Mouse (Mus musculus): Measurements from ENCODE around the gene Ifnab. TPM values are rescaled to one million over a fixed set of nuclear protein-coding genes. Genes with fewer than 3 reads are reported as not detected.

Gene Ifnab
- polyA plus RNA-seq (2016; fragmentation: Nextera tagmentation; extraction: Ambion mirVana) = not detected in 2 replicates

- H3K36me3 ChIP-seq (replicated peaks) = no peaks in the 10 kb centered on the region
- no peaks in the 10 kb centered on the region for H3K27me3 ChIP-seq (ENCODE audit: poor library complexity, severe bottlenecking)
- no peaks in the 10 kb centered on the region for H3K4me1 ChIP-seq
- WGBS = 69% methylated on average over 2 of the region's 2 CpGs
- no peak for DNase-seq (ENCODE audit: extremely low spot score, low spot score)
- H3K27ac ChIP-seq = no peak within 1 kb of the TSS
- H3K9me3 ChIP-seq = no peaks in the 10 kb centered on the region
- H3K4me3 ChIP-seq = no peak within 1 kb of the TSS
Observed at GRCm38 (mm10) chr4:88691259-88691658, at the start of gene Ifnab. Ifnab (minus strand) TSS chr4:88691359.

GRCm38 (mm10) chr4:88739036-88739435 lies 47.9 kb upstream of the Ifnab start:
- Histone ChIP-seq H3K27ac (no peak overlapping the region), H3K4me1 (no peaks in the 10 kb centered on the region), H3K9me3 (no peaks in the 10 kb centered on the region), H3K4me3 (no peak overlapping the region), H3K27me3 (ENCODE audit: poor library complexity, severe bottlenecking) (no peaks in the 10 kb centered on the region), H3K36me3 (replicated peaks) (no peaks in the 10 kb centered on the region)
- WGBS = 91% methylated on average over 6 of the region's 6 CpGs
- DNase-seq (ENCODE audit: extremely low spot score, low spot score) = no peak

- H3K36me3 ChIP-seq (replicated peaks) = no peaks in the 10 kb centered on the region
- 4% methylated on average over 2 of the region's 2 CpGs for whole genome bisulfite sequencing
Observed at GRCm38 (mm10) chr4:88738480-88738879, 47.3 kb upstream of the Ifnab start.

GRCm38 (mm10) chr4:88727324-88727723 lies 36.2 kb upstream of the Ifnab start:
- no peak for DNase-seq (ENCODE audit: extremely low spot score, low spot score)
- Histone ChIP-seq H3K9me3 (no peaks in the 10 kb centered on the region), H3K4me1 (no peaks in the 10 kb centered on the region), H3K4me3 (no peak overlapping the region), H3K36me3 (replicated peaks) (no peaks in the 10 kb centered on the region), H3K27ac (no peak overlapping the region), H3K27me3 (ENCODE audit: poor library complexity, severe bottlenecking) (no peaks in the 10 kb centered on the region)
- WGBS = 15% methylated on average over 1 of the region's 1 CpGs

More at GRCm38 (mm10) chr4:88738480-88738879, 47.3 kb upstream of the Ifnab start:
- Histone ChIP-seq H3K4me1 (no peaks in the 10 kb centered on the region), H3K27me3 (ENCODE audit: poor library complexity, severe bottlenecking) (no peaks in the 10 kb centered on the region), H3K27ac (no peak overlapping the region), H3K9me3 (no peaks in the 10 kb centered on the region), H3K4me3 (no peak overlapping the region)
- DNase-seq (ENCODE audit: extremely low spot score, low spot score) = peak; percentile 82

- 90% methylated on average over 6 of the region's 6 CpGs for WGBS
- no peak for DNase-seq (ENCODE audit: extremely low spot score, low spot score)
- H3K27ac ChIP-seq = no peak overlapping the region
- H3K27me3 ChIP-seq (ENCODE audit: poor library complexity, severe bottlenecking) = no peaks in the 10 kb centered on the region
- H3K36me3 ChIP-seq (replicated peaks) = no peaks in the 10 kb centered on the region
- H3K9me3 ChIP-seq = no peaks in the 10 kb centered on the region
- H3K4me3 ChIP-seq = no peak overlapping the region
- peaks cover under 1% of the 10 kb centered on the region; the same call in 1 of the 2 replicates for H3K4me1 ChIP-seq
Observed at GRCm38 (mm10) chr4:88726727-88727126, 35.6 kb upstream of the Ifnab start.

GRCm38 (mm10) chr4:88723497-88724090 lies 32.4 kb upstream of the Ifnab start:
- Histone ChIP-seq H3K27ac (no peak overlapping the region), H3K4me3 (no peak overlapping the region), H3K36me3 (replicated peaks) (peaks cover 27% of the 10 kb centered on the region), H3K27me3 (ENCODE audit: poor library complexity, severe bottlenecking) (no peaks in the 10 kb centered on the region), H3K9me3 (no peaks in the 10 kb centered on the region; the same call in 1 of the 2 replicates), H3K4me1 (peaks cover 30% of the 10 kb centered on the region)
- DNase-seq (ENCODE audit: extremely low spot score, low spot score) = no peak
- WGBS = 66% methylated on average over 8 of the region's 8 CpGs

GRCm38 (mm10) chr4:88721791-88722721 lies 30.9 kb upstream of the Ifnab start, which contains the start of the genes Gm26566 and Klhl9:
Gm26566 (plus strand) TSS chr4:88721805.
Klhl9 (minus strand) TSS chr4:88722465.
- H3K4me3 ChIP-seq = peak within 1 kb of the TSS; percentile 95
- no peaks in the 10 kb centered on the region; the same call in 1 of the 2 replicates for H3K9me3 ChIP-seq
- WGBS = under 1% methylated on average over 82 of the region's 82 CpGs

GRCm38 (mm10) chr4:88718715-88719114 lies 27.6 kb upstream of the Ifnab start:
- H3K4me1 ChIP-seq = peaks cover 40% of the 10 kb centered on the region
- no peaks in the 10 kb centered on the region for H3K27me3 ChIP-seq (ENCODE audit: poor library complexity, severe bottlenecking)
- peaks cover 10% of the 10 kb centered on the region for H3K9me3 ChIP-seq
- H3K27ac ChIP-seq = no peak overlapping the region
- H3K36me3 ChIP-seq (replicated peaks) = peaks cover 75% of the 10 kb centered on the region
- 82% methylated on average over 1 of the region's 1 CpGs for WGBS
- DNase-seq (ENCODE audit: extremely low spot score, low spot score) = no peak
- H3K4me3 ChIP-seq = peak overlapping the region; percentile 95

More at GRCm38 (mm10) chr4:88721791-88722721, 30.9 kb upstream of the Ifnab start, which contains the start of the genes Gm26566 and Klhl9:
- peaks cover 42% of the 10 kb centered on the region for H3K36me3 ChIP-seq (replicated peaks)
- H3K27ac ChIP-seq = peak within 1 kb of the TSS; percentile 99
- H3K27me3 ChIP-seq (ENCODE audit: poor library complexity, severe bottlenecking) = no peaks in the 10 kb centered on the region
- DNase-seq (ENCODE audit: extremely low spot score, low spot score) = peak; percentile 97
- H3K4me1 ChIP-seq = peaks cover 40% of the 10 kb centered on the region

- peaks cover 74% of the 10 kb centered on the region for H3K36me3 ChIP-seq (replicated peaks)
- H3K4me3 ChIP-seq = no peak overlapping the region
- H3K9me3 ChIP-seq = peaks cover 10% of the 10 kb centered on the region
- no peaks in the 10 kb centered on the region for H3K27me3 ChIP-seq (ENCODE audit: poor library complexity, severe bottlenecking)
- H3K4me1 ChIP-seq = peaks cover 23% of the 10 kb centered on the region
- DNase-seq (ENCODE audit: extremely low spot score, low spot score) = no peak
- H3K27ac ChIP-seq = no peak overlapping the region
Observed at GRCm38 (mm10) chr4:88715059-88715458, 23.9 kb upstream of the Ifnab start.

- no peak for DNase-seq (ENCODE audit: extremely low spot score, low spot score)
- WGBS = 100% methylated on average over 1 of the region's 1 CpGs
- H3K36me3 ChIP-seq (replicated peaks) = peaks cover 70% of the 10 kb centered on the region
Observed at GRCm38 (mm10) chr4:88714281-88714680, 23.1 kb upstream of the Ifnab start.

GRCm38 (mm10) chr4:88707128-88707826 lies 16.1 kb upstream of the Ifnab start:
- Histone ChIP-seq H3K4me3 (no peak overlapping the region), H3K9me3 (no peaks in the 10 kb centered on the region; the same call in 1 of the 2 replicates), H3K27me3 (ENCODE audit: poor library complexity, severe bottlenecking) (no peaks in the 10 kb centered on the region), H3K4me1 (no peaks in the 10 kb centered on the region), H3K36me3 (replicated peaks) (0 out of 2 replicates have a peak, but pooled peaks cover 4% of the 10 kb centered on the region), H3K27ac (no peak overlapping the region)
- DNase-seq (ENCODE audit: extremely low spot score, low spot score) = no peak
- WGBS = 95% methylated on average over 1 of the region's 1 CpGs

More at GRCm38 (mm10) chr4:88714281-88714680, 23.1 kb upstream of the Ifnab start:
- no peak overlapping the region for H3K27ac ChIP-seq
- no peak overlapping the region for H3K4me3 ChIP-seq
- peaks cover 10% of the 10 kb centered on the region for H3K9me3 ChIP-seq
- H3K27me3 ChIP-seq (ENCODE audit: poor library complexity, severe bottlenecking) = no peaks in the 10 kb centered on the region
- peaks cover 15% of the 10 kb centered on the region for H3K4me1 ChIP-seq

GRCm38 (mm10) chr4:88705924-88706323 lies 14.8 kb upstream of the Ifnab start:
- Histone ChIP-seq H3K4me1 (no peaks in the 10 kb centered on the region), H3K9me3 (no peaks in the 10 kb centered on the region), H3K27me3 (ENCODE audit: poor library complexity, severe bottlenecking) (no peaks in the 10 kb centered on the region), H3K4me3 (no peak overlapping the region), H3K27ac (no peak overlapping the region), H3K36me3 (replicated peaks) (0 out of 2 replicates have a peak, but pooled peaks cover 4% of the 10 kb centered on the region)
- no peak for DNase-seq (ENCODE audit: extremely low spot score, low spot score)
- 54% methylated on average over 3 of the region's 3 CpGs for WGBS

All from forebrain, embryonic 10.5 days (tissue).